Mouse (Mus musculus) myocyte (in vitro differentiated cells): Measurements from ENCODE around the gene Prdm9.

Experiments used
- CEBPB ChIP-seq: IDR thresholded peaks from 2 replicates; pipeline ENCODE4 v1.6.1; 2011; ENCODE audit warnings: mild to moderate bottlenecking, moderate library complexity; ENCODE audit not compliant: poor library complexity, insufficient read depth, severe bottlenecking
- E2F4 ChIP-seq: IDR thresholded peaks from one replicate; pipeline ENCODE4 v1.6.1; 2011; ENCODE audit warnings: mild to moderate bottlenecking, control low read depth, moderate library complexity; ENCODE audit not compliant: insufficient read depth
- MYOD1 ChIP-seq, 3 experiments: IDR thresholded peaks; one replicate each; pipeline ENCODE4 v1.6.1; 2011; ENCODE audit warnings: control low read depth in 2 of 3, low read depth in 2 of 3, mild to moderate bottlenecking in 2 of 3, moderate library complexity in 1 of 3; ENCODE audit not compliant: insufficient read length in 2 of 3, control insufficient read depth in 1 of 3
- MYOG ChIP-seq, 3 experiments: IDR thresholded peaks; one replicate each; pipeline ENCODE4 v1.6.1; 2011; ENCODE audit warnings: control low read depth in 2 of 3, low read depth in 2 of 3, mild to moderate bottlenecking in 2 of 3; ENCODE audit not compliant: insufficient read length in 2 of 3, control insufficient read depth in 1 of 3, insufficient read depth in 1 of 3
- POLR2A ChIP-seq: IDR thresholded peaks from one replicate; pipeline ENCODE4 v1.6.1; 2011; ENCODE audit warnings: low read depth, mild to moderate bottlenecking, control low read depth, moderate library complexity; ENCODE audit not compliant: insufficient read length
- POLR2AphosphoS2 ChIP-seq: IDR thresholded peaks from one replicate; pipeline ENCODE4 v1.6.1; 2011; ENCODE audit warnings: low read depth, control low read depth; ENCODE audit not compliant: insufficient read length
- SRF ChIP-seq: IDR thresholded peaks from one replicate; pipeline ENCODE4 v1.6.1; 2011; ENCODE audit warnings: low read depth; ENCODE audit not compliant: control insufficient read depth, insufficient read length
- TCF12 ChIP-seq: IDR thresholded peaks from one replicate; pipeline ENCODE4 v1.6.1; 2011; ENCODE audit warnings: mild to moderate bottlenecking, control low read depth; ENCODE audit not compliant: poor library complexity, insufficient read depth, severe bottlenecking
- TCF3 ChIP-seq: IDR thresholded peaks from one replicate; pipeline ENCODE4 v1.6.1; 2011; ENCODE audit warnings: low read depth, control low read depth; ENCODE audit not compliant: insufficient read length
- USF1 ChIP-seq: IDR thresholded peaks from one replicate; pipeline ENCODE4 v1.6.1; 2011; ENCODE audit warnings: low read depth, mild to moderate bottlenecking, control low read depth, moderate library complexity

DNA sequence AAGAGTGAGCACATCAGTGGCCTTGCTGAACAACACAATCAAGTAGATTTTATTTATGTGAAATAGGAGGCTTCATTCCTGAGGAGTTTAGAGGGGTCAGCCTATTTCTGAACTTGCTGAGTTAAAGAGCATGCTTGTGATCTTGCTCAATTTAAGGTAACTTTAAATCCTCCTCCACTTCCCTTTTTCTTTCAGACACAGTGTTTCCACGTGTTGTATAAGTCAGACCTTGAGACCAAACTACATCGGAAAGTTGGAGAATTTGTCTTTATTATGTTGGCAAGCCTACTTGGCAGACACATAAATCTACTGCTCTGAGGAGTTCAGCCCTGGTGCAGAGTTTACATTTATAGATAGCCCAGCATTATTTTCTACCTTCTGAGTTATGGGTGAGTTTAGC, 35.3 kb downstream of the Prdm9 start:
- TF ChIP-seq POLR2A (no peak), MYOD1 (IDR thresholded peaks at IDR 0.05; ENCODE audit: control insufficient read depth in 1 of 3, insufficient read length in 2 of 3, low read depth in 2 of 3) (no peak), TCF3 (no peak), TCF12 (no peak), USF1 (no peak), E2F4 (no peak), MYOG (IDR thresholded peaks at IDR 0.05; ENCODE audit: control insufficient read depth in 1 of 3, insufficient read depth in 1 of 3, insufficient read length in 2 of 3, low read depth in 2 of 3) (no peak), SRF (no peak), POLR2AphosphoS2 (no peak), CEBPB (no peak)
